Mouse (Mus musculus) adrenal gland, adult 8-10 months (tissue): Measurements from ENCODE around the gene Gpc5. TPM values are rescaled to one million over a fixed set of nuclear protein-coding genes. Genes with fewer than 3 reads are reported as not detected.

Experiments
- DNase-seq: peaks from one replicate; pipeline ENCODE4 v3.0.0; 2022
- total RNA-seq, 4 experiments: library from RNA; stranded (reverse); gene quantifications; 2 replicates each; pipeline ENCODE4 v1.2.4; 2022

Gpc5 gene
- total RNA-seq, 4 experiments from 2014 or later, result 0.29 to 0.42 TPM; not detected in 2

- DNase-seq, result no peak
These were observed 15.5 kb downstream of the Gpc5 start for GRCm38 (mm10) chr14:115107467-115107866.

GRCm38 (mm10) chr14:115118626-115119025 is 26.6 kb downstream of the Gpc5 start:
- DNase-seq, result no peak

GRCm38 (mm10) chr14:115148821-115149220 is 56.8 kb downstream of the Gpc5 start:
- DNase-seq, result no peak

- DNase-seq, result no peak
These were observed 64.6 kb downstream of the Gpc5 start for GRCm38 (mm10) chr14:115156597-115156996.

GRCm38 (mm10) chr14:115177322-115177836 is 85.4 kb downstream of the Gpc5 start:
- DNase-seq, result no peak

GRCm38 (mm10) chr14:115179925-115180324 is 87.9 kb downstream of the Gpc5 start:
- DNase-seq, result no peak

GRCm38 (mm10) chr14:115188256-115188655 is 96.2 kb downstream of the Gpc5 start:
- no peak for DNase-seq

- DNase-seq, result no peak
These were observed 136.1 kb downstream of the Gpc5 start for GRCm38 (mm10) chr14:115228075-115228474.

GRCm38 (mm10) chr14:115236387-115236786 is 144.4 kb downstream of the Gpc5 start:
- DNase-seq, result no peak

- DNase-seq, result no peak
These were observed 148.8 kb downstream of the Gpc5 start for GRCm38 (mm10) chr14:115240621-115241373.

GRCm38 (mm10) chr14:115250537-115250936 is 158.5 kb downstream of the Gpc5 start:
- DNase-seq, result no peak

GRCm38 (mm10) chr14:115251791-115252190 is 159.8 kb downstream of the Gpc5 start:
- no peak for DNase-seq

GRCm38 (mm10) chr14:115253155-115253554 is 161.1 kb downstream of the Gpc5 start:
- DNase-seq, result no peak

GRCm38 (mm10) chr14:115253685-115254084 is 161.7 kb downstream of the Gpc5 start:
- DNase-seq, result no peak

GRCm38 (mm10) chr14:115269703-115270402 is 177.8 kb downstream of the Gpc5 start:
- DNase-seq, result no peak

GRCm38 (mm10) chr14:115270445-115270844 is 178.4 kb downstream of the Gpc5 start:
- no peak for DNase-seq

GRCm38 (mm10) chr14:115282782-115283181 is 190.8 kb downstream of the Gpc5 start:
- no peak for DNase-seq

GRCm38 (mm10) chr14:115324247-115324646 is 232.2 kb downstream of the Gpc5 start:
- no peak for DNase-seq

GRCm38 (mm10) chr14:115326426-115326825 is 234.4 kb downstream of the Gpc5 start:
- DNase-seq, result no peak

- no peak for DNase-seq
These were observed 247.1 kb downstream of the Gpc5 start for GRCm38 (mm10) chr14:115339084-115339483.

GRCm38 (mm10) chr14:115342597-115342996 is 250.6 kb downstream of the Gpc5 start:
- DNase-seq, result no peak

- DNase-seq, result no peak
These were observed 257.4 kb downstream of the Gpc5 start for GRCm38 (mm10) chr14:115349448-115349847.

GRCm38 (mm10) chr14:115365320-115365935 is 273.4 kb downstream of the Gpc5 start:
- no peak for DNase-seq
